Mouse (Mus musculus): ENCODE measurements at regions not wholly inside any gene's neighbourhood (a gene's known extent, or its start where the extent isn't known, plus 50 kb on each side); places are given as distances from the start of the nearest gene placed in this dataset.

- DNase-seq (ENCODE audit: low read depth, low spot score), result no peak
Observed at GRCm38 (mm10) chr6:103312149-103312548, 198.2 kb upstream of the Chl1 start.

- DNase-seq (ENCODE audit: low read depth, low spot score), result no peak
Observed at GRCm38 (mm10) chr6:103312935-103313334, 197.5 kb upstream of the Chl1 start.

GRCm38 (mm10) chr6:103318081-103318480 is 192.3 kb upstream of the Chl1 start:
- DNase-seq (ENCODE audit: low read depth, low spot score), result no peak

- DNase-seq (ENCODE audit: low read depth, low spot score), result no peak
Observed at GRCm38 (mm10) chr6:103318677-103319359, 191.6 kb upstream of the Chl1 start.

- no peak for DNase-seq (ENCODE audit: low read depth, low spot score)
Observed at GRCm38 (mm10) chr6:103319964-103320363, 190.4 kb upstream of the Chl1 start.

DNA sequence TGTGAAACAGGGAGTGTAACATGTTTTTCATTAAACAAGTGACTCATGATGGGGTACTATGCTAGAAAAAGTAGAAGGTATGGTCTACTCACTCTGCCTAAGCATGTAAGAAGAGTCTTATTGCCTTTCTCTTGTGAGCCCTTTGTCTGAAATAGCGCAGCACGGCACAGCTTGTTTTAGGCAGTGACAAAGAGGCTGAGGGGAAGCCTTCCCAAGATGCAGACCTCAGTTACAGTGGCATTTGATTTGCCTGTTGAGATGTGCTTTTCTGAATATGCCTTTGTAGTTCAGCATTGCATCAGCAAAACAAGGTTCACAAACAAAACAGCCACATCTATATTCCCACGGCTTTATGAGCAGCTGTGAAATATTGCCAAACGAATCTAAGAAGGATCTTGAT is 189.8 kb upstream of the Chl1 start:
- no peak for DNase-seq (ENCODE audit: low read depth, low spot score)

DNA sequence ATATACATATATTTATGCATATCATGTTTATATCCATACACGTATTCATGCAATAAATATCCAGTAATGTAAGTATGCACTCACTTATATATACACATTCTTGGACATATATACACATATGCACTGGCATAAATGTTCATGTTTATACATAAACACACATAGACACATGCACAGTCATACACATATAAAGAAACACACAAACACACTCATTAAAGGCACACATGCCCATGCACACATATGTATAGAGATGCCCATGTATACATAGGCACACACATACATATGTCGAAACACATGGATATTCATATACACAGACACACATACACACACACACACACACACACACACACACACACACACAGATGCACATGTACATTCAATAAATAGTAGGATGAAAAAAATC is 189.3 kb upstream of the Chl1 start:
- no peak for DNase-seq (ENCODE audit: low read depth, low spot score)

- DNase-seq (ENCODE audit: low read depth, low spot score), result no peak
Observed at GRCm38 (mm10) chr6:103322442-103322841, 187.9 kb upstream of the Chl1 start.

- DNase-seq (ENCODE audit: low read depth, low spot score), result no peak
Observed at GRCm38 (mm10) chr6:103335683-103336082, 174.7 kb upstream of the Chl1 start.

GRCm38 (mm10) chr6:103339961-103340732 is 170.2 kb upstream of the Chl1 start:
- peak; percentile 40 for DNase-seq (ENCODE audit: low read depth, low spot score)

GRCm38 (mm10) chr6:103343515-103343914 is 166.9 kb upstream of the Chl1 start:
- DNase-seq (ENCODE audit: low read depth, low spot score), result no peak

GRCm38 (mm10) chr6:103344413-103344812 is 166.0 kb upstream of the Chl1 start:
- no peak for DNase-seq (ENCODE audit: low read depth, low spot score)

- DNase-seq (ENCODE audit: low read depth, low spot score), result peak; percentile 6
Observed at GRCm38 (mm10) chr6:103345195-103345594, 165.2 kb upstream of the Chl1 start.

GRCm38 (mm10) chr6:103352405-103353124 is 157.8 kb upstream of the Chl1 start:
- no peak for DNase-seq (ENCODE audit: low read depth, low spot score)

GRCm38 (mm10) chr6:103353346-103353745 is 157.0 kb upstream of the Chl1 start:
- DNase-seq (ENCODE audit: low read depth, low spot score), result no peak

DNA sequence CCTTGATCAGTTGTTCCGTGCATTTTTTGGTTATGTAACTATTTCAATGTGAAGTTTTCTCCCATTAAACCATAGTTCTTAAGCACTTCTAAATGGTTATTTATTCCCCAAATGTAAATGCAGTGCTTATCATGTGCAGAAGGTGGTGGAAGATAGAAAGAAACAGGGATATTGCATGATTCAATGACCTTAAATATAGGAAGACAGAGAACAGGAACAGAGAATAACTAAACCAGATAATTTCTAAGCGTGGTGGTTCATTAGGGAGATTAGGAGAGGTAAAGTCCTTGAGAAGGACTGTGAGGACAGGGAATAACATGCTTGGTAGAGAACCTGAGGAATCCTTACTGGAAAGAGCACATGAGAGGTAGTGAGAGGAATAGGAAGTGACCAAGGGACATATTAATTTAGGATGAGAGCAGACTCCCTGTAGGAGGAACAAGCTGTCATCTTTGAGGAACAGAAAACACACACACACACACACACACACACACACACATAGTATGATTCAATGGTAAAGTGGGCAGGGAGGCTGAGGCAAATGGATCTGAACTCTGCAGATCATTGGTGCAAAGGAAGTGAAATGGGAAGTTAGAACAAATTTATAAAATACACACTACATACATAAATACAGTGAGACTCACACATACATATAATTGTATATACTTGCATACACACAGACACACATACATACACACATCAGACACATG is 143.4 kb upstream of the Chl1 start:
- no peak for DNase-seq (ENCODE audit: low read depth, low spot score)

- DNase-seq (ENCODE audit: low read depth, low spot score), result no peak
Observed at GRCm38 (mm10) chr6:103374956-103375355, 135.4 kb upstream of the Chl1 start.

DNA sequence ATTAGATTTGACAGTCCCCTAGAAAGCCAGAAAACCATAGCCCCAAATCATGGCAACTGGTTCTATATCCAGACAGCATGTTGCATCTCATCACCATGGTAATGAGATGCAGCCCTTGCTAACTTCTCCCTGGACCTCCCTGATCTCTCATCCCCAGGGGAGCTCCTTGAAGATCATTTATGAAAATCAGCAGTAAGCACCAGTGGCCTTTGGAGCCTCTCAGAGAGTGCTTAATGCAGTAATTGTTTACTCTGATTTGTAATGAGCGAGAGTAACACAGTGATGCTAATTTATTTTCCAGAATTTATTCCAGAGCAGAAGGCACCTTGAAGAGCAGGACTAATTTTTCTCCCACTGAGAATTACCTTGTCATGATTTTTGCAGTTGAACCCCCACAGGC is 133.1 kb upstream of the Chl1 start:
- DNase-seq (ENCODE audit: low read depth, low spot score), result no peak

DNA sequence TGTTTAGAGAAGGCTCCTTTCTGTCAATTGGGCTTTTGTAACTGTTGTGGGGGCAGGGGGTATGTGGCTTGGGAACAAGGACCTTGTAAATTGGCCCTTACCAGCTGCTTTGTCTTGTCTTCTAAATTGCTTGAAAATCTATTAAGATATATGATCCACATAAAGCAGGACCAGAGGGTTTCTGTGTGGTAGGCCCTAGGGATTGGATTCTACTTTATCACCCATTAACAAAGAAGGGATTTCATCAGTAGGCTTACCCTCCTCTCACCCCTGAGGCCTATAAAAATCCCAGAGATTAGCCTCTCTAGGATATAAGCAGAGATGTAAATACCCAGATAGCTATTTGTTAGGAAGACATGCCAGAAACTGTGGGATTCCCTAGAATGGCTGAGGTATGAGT is 132.3 kb upstream of the Chl1 start:
- DNase-seq (ENCODE audit: low read depth, low spot score), result no peak

DNA sequence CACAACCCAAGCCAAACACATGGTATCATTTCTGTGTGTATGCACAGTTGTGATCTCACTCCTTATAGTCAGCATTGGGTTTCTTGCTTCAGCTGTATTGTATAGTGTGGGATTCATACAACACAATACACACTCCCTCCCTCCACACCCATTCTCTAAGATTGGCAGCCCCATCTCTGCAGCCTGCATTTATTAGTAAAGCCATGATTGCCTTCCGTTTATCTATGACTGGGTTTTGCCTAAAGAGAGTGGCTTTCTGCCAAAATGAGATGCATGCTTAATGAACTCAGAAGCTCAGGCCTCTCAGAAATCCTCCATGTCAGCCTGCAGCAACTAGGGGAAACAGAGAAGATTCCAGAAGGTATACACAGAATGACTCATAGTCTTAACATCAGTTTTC is 129.4 kb upstream of the Chl1 start:
- no peak for DNase-seq (ENCODE audit: low read depth, low spot score)

- DNase-seq (ENCODE audit: low read depth, low spot score), result no peak
Observed at GRCm38 (mm10) chr6:103381930-103382329, 128.5 kb upstream of the Chl1 start.

DNA sequence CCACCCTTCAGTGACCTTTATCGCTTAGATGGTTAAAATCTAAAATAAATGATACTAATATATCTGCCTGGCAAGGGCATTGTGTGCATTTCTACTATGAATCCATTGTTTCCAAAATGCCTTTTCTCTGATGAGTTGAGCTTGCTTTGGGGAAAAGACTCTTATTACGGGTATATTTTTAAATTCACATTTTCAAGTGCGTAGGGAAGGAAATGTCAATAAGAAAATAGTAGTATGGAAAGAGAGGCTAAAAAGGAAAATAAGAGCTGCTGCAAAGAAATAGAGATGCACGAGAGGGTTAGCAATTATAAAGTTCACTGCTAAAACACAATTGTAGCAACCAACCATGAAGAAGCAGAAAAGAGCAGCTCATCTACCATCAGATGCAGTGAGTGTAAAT is 123.8 kb upstream of the Chl1 start:
- DNase-seq (ENCODE audit: low read depth, low spot score), result no peak

Data from CD4-positive, CD25-positive, alpha-beta regulatory T cell, adult 2 months (primary cell).